Mouse (Mus musculus): ENCODE measurements around the gene Rabep2. TPM values are rescaled to one million over a fixed set of nuclear protein-coding genes. Genes with fewer than 3 reads are reported as not detected.

Gene Rabep2
- total and polyA plus RNA-seq, 3 experiments, result 33.7 to 38.5 (median 35.7) TPM

- in situ Hi-C loops (cut with MboI; ENCODE audit: low pct_ligation_motif_present, low pct_unique_long_range_greater_than_20kb, low sequenced_read_pairs) (no loop called here), dilution Hi-C loops (cut with MboI; ENCODE audit: extremely low pct_ligation_motif_present, extremely low pct_unique_long_range_greater_than_20kb, low sequenced_read_pairs) (no loop called here)
- H3K36me3 ChIP-seq (replicated peaks in 1 of 2; ENCODE audit: control insufficient read depth in 1 of 2, insufficient read depth in 1 of 2, low read length in 1 of 2), result peaks cover 7 to 35% of the 10 kb centered on the region in 2 experiments
- no peaks in the 10 kb centered on the region for H3K9me3 ChIP-seq (replicated peaks; ENCODE audit: low read length)
- no peak overlapping the region for H3K4me2 ChIP-seq (ENCODE audit: insufficient read depth, low read depth, poor library complexity, severe bottlenecking)
- no peak for DNase-seq (ENCODE audit: extremely low read depth)
- no peak for TF ChIP-seq EP300 (IDR thresholded peaks at IDR 0.05; ENCODE audit: low read length)
- TF ChIP-seq MYC (IDR thresholded peaks at IDR 0.05; ENCODE audit: low read depth, low read length), result no peak
- no peak for TF ChIP-seq RCOR1 (conservative IDR thresholded peaks at IDR 0.05; ENCODE audit: low read depth, low read length)
- no peak for TF ChIP-seq POLR2A (IDR thresholded peaks at IDR 0.05; ENCODE audit: low read depth, low read length)
- TF ChIP-seq TCF12 (IDR thresholded peaks at IDR 0.05; ENCODE audit: low read depth, low read length), result no peak
- no peak for TF ChIP-seq SIN3A (IDR thresholded peaks at IDR 0.05; ENCODE audit: low read length)
- TF ChIP-seq PAX5 (IDR thresholded peaks at IDR 0.05; ENCODE audit: low read length), result no peak
- TF ChIP-seq ZNF384 (IDR thresholded peaks at IDR 0.05; ENCODE audit: low read depth, low read length), result no peak
- no peak for TF ChIP-seq ZC3H11A (IDR thresholded peaks at IDR 0.05; ENCODE audit: low read depth, low read length)
- no peak for TF ChIP-seq ZMIZ1 (IDR thresholded peaks at IDR 0.05; ENCODE audit: low read depth, low read length)
- no peak for TF ChIP-seq IRF4 (IDR thresholded peaks at IDR 0.05; ENCODE audit: low read depth, low read length)
- no peak for TF ChIP-seq ZKSCAN1 (IDR thresholded peaks at IDR 0.05; ENCODE audit: borderline replicate concordance, low read depth, low read length)
- TF ChIP-seq MAZ (IDR thresholded peaks at IDR 0.05; ENCODE audit: low read depth, low read length), result no peak
- TF ChIP-seq USF1 (IDR thresholded peaks at IDR 0.05; ENCODE audit: low read depth, low read length), result no peak
- TF ChIP-seq BHLHE40 (IDR thresholded peaks at IDR 0.05; ENCODE audit: low read depth, low read length), result no peak
- no peak for TF ChIP-seq RAD21 (IDR thresholded peaks at IDR 0.05; ENCODE audit: low read depth, low read length)
- no peak for TF ChIP-seq GABPA (IDR thresholded peaks at IDR 0.05; ENCODE audit: insufficient replicate concordance, low read depth, low read length)
- H3K27me3 ChIP-seq (replicated peaks), result no peaks in the 10 kb centered on the region
- no peak overlapping the region for H3K27ac ChIP-seq (ENCODE audit: insufficient read depth, low read depth)
- H3K4me1 ChIP-seq (ENCODE audit: control insufficient read depth in 1 of 2, insufficient read depth in 2 of 2), result peaks cover 6 to 8% of the 10 kb centered on the region in 2 experiments; a peak in 3 of 4 replicates
- H3K9ac ChIP-seq (ENCODE audit: insufficient read depth, low read depth), result no peak overlapping the region
- no peaks in the 10 kb centered on the region for H3K79me2 ChIP-seq (replicated peaks; ENCODE audit: control insufficient read depth, extremely low read depth, insufficient read depth, poor library complexity, severe bottlenecking)
- H3K4me3 ChIP-seq (replicated peaks in 1 of 3; ENCODE audit: low read depth in 2 of 3, low read length in 2 of 3, poor library complexity in 1 of 3), result no peak overlapping the region
Measured at GRCm38 (mm10) chr7:126453861-126454260, 25.3 kb downstream of the Rabep2 start.

GRCm38 (mm10) chr7:126455242-126455641, 26.7 kb downstream of the Rabep2 start:
- dilution Hi-C loops (cut with MboI; ENCODE audit: extremely low pct_ligation_motif_present, extremely low pct_unique_long_range_greater_than_20kb, low sequenced_read_pairs) (no loop called here), in situ Hi-C loops (cut with MboI; ENCODE audit: low pct_ligation_motif_present, low pct_unique_long_range_greater_than_20kb, low sequenced_read_pairs) (no loop called here)
- Histone ChIP-seq H3K4me3 (replicated peaks in 1 of 3; ENCODE audit: low read depth in 2 of 3, low read length in 2 of 3, poor library complexity in 1 of 3) (no peak overlapping the region), H3K27me3 (replicated peaks) (no peaks in the 10 kb centered on the region), H3K79me2 (replicated peaks; ENCODE audit: control insufficient read depth, extremely low read depth, insufficient read depth, poor library complexity, severe bottlenecking) (no peaks in the 10 kb centered on the region), H3K4me1 (ENCODE audit: control insufficient read depth in 1 of 2, insufficient read depth in 2 of 2) (peaks cover 8 to 18% of the 10 kb centered on the region in 2 experiments), H3K9me3 (replicated peaks; ENCODE audit: low read length) (no peaks in the 10 kb centered on the region), H3K4me2 (ENCODE audit: insufficient read depth, low read depth, poor library complexity, severe bottlenecking) (no peak overlapping the region), H3K27ac (ENCODE audit: insufficient read depth, low read depth) (no peak overlapping the region), H3K9ac (ENCODE audit: insufficient read depth, low read depth) (no peak overlapping the region), H3K36me3 (replicated peaks in 1 of 2; ENCODE audit: control insufficient read depth in 1 of 2, insufficient read depth in 1 of 2, low read length in 1 of 2) (peaks cover 0 to 22% of the 10 kb centered on the region in 2 experiments)
- no peak for DNase-seq (ENCODE audit: extremely low read depth)
- no peak for TF ChIP-seq E2F4 (IDR thresholded peaks at IDR 0.05; ENCODE audit: insufficient replicate concordance, low read depth, low read length)
- TF ChIP-seq NELFE (IDR thresholded peaks at IDR 0.05; ENCODE audit: low read depth, low read length), result no peak
- TF ChIP-seq ZKSCAN1 (IDR thresholded peaks at IDR 0.05; ENCODE audit: borderline replicate concordance, low read depth, low read length), result no peak
- no peak for TF ChIP-seq MAZ (IDR thresholded peaks at IDR 0.05; ENCODE audit: low read depth, low read length)
- TF ChIP-seq TCF12 (IDR thresholded peaks at IDR 0.05; ENCODE audit: low read depth, low read length), result no peak
- TF ChIP-seq SIN3A (IDR thresholded peaks at IDR 0.05; ENCODE audit: low read length), result no peak
- TF ChIP-seq IRF4 (IDR thresholded peaks at IDR 0.05; ENCODE audit: low read depth, low read length), result no peak

Measured in CH12.LX (cell line).